Comparison of ENCODE assay signal across 7 mouse cellular contexts in genomic region chr12:112897522-112898212, GRCm38 (mm10). TPM values are rescaled to one million over a fixed set of nuclear protein-coding genes. Genes with fewer than 3 reads are reported as not detected.
DNase-seq lines count a peak whose midpoint lies in the region; ATAC-seq and TF ChIP-seq lines count a peak whose summit lies in the region.

No protein-coding gene starts in this region.

- 33% methylated on average over 16 of the region's 16 CpGs for WGBS in embryonic facial prominence, embryonic 12.5 days
- 40% methylated on average over 16 of the region's 16 CpGs for WGBS in hindbrain, embryonic 11.5 days
- WGBS in liver, embryonic 11.5 days: 22% methylated on average over 16 of the region's 16 CpGs
- 14% methylated on average over 16 of the region's 16 CpGs for WGBS in thymus, adult 2 months

- no peak overlapping the region for H3K9ac ChIP-seq in embryonic facial prominence, embryonic 12.5 days
- no peak overlapping the region for H3K9ac ChIP-seq in hindbrain, embryonic 11.5 days (ENCODE audit: low read depth, low read length)
- H3K9ac ChIP-seq in liver, embryonic 11.5 days (ENCODE audit: low read depth, low read length): no peak overlapping the region

- H3K4me3 ChIP-seq in embryonic facial prominence, embryonic 12.5 days: no peak overlapping the region
- no peak overlapping the region for H3K4me3 ChIP-seq in hindbrain, embryonic 11.5 days (ENCODE audit: low read depth, low read length)
- H3K4me3 ChIP-seq in liver, embryonic 11.5 days (ENCODE audit: low read depth, low read length): no peak overlapping the region
- no peak overlapping the region for H3K4me3 ChIP-seq in thymus, adult 2 months (ENCODE audit: control insufficient read depth, insufficient read depth, low read length)

- H3K27ac ChIP-seq in embryonic facial prominence, embryonic 12.5 days: no peak overlapping the region
- H3K27ac ChIP-seq in hindbrain, embryonic 11.5 days (ENCODE audit: low read depth, low read length): peak overlapping the region; percentile 11; the same call in 1 of the 2 replicates
- H3K27ac ChIP-seq in liver, embryonic 11.5 days (ENCODE audit: low read depth, low read length): no peak overlapping the region
- H3K27ac ChIP-seq in thymus, adult 2 months (ENCODE audit: control insufficient read depth, insufficient read depth, low read length): no peak overlapping the region

- TF ChIP-seq CTCF in thymus, adult 2 months (IDR thresholded peaks at IDR 0.05; ENCODE audit: borderline replicate concordance, control insufficient read depth, extremely low read depth, insufficient read depth, low read length, poor library complexity): no peak

- TF ChIP-seq POLR2A in thymus, adult 2 months (IDR thresholded peaks at IDR 0.05; ENCODE audit: control insufficient read depth, extremely low read depth, insufficient read depth, low read length, poor library complexity): no peak

- ATAC-seq in embryonic facial prominence, embryonic 12.5 days (ENCODE audit: insufficient number of reproducible peaks, insufficient read depth, low FRiP score, low TSS enrichment): peak; percentile 70; the same call in 1 of the 2 replicates
- ATAC-seq in hindbrain, embryonic 11.5 days (ENCODE audit: low FRiP score): peak; percentile 83
- ATAC-seq in liver, embryonic 11.5 days (replicated peaks; ENCODE audit: low FRiP score): peak; percentile 41; the same call in 1 of the 2 replicates
- ATAC-seq in monocyte, adult 5-6 weeks (replicated peaks; ENCODE audit: insufficient number of reproducible peaks, low FRiP score, low TSS enrichment, poor library complexity, severe bottlenecking): peak; percentile 82

- peaks cover 4% of the 10 kb centered on the region; the same call in 1 of the 2 replicates for H3K4me1 ChIP-seq in embryonic facial prominence, embryonic 12.5 days
- 0 out of 2 replicates have a peak, but pooled peaks cover 2% of the 10 kb centered on the region for H3K4me1 ChIP-seq in hindbrain, embryonic 11.5 days (replicated peaks; ENCODE audit: control insufficient read depth, insufficient read depth, low read length)
- peaks cover 7% of the 10 kb centered on the region for H3K4me1 ChIP-seq in liver, embryonic 11.5 days (replicated peaks; ENCODE audit: control insufficient read depth, insufficient read depth, low read length)
- H3K4me1 ChIP-seq in thymus, adult 2 months (replicated peaks; ENCODE audit: control insufficient read depth, insufficient read depth, low read length): 0 out of 2 replicates have a peak, but pooled peaks cover 8% of the 10 kb centered on the region

- peak; percentile 68 for DNase-seq in adrenal gland, postnatal 14 days
- peak; percentile 60 for DNase-seq in hindbrain, embryonic 11.5 days (ENCODE audit: low spot score)
- no peak for DNase-seq in liver, embryonic 11.5 days (ENCODE audit: low spot score)
- no peak for DNase-seq in thymus, adult 2 months
- DNase-seq in ovary, adult 18-20 months (ENCODE audit: low spot score): no peak

- peak overlapping the region; percentile 10 for H3K4me2 ChIP-seq in embryonic facial prominence, embryonic 12.5 days (replicated peaks)
- 0 out of 2 replicates have a peak overlapping the region, but pooled peaks have one; percentile 9 for H3K4me2 ChIP-seq in hindbrain, embryonic 11.5 days (replicated peaks; ENCODE audit: low read depth, low read length)
- 0 out of 2 replicates have a peak overlapping the region, but pooled peaks have one; percentile 7 for H3K4me2 ChIP-seq in liver, embryonic 11.5 days

- H3K36me3 ChIP-seq in embryonic facial prominence, embryonic 12.5 days: no peaks in the 10 kb centered on the region
- H3K36me3 ChIP-seq in hindbrain, embryonic 11.5 days (ENCODE audit: control insufficient read depth, insufficient read depth, low read length): no peaks in the 10 kb centered on the region
- no peaks in the 10 kb centered on the region for H3K36me3 ChIP-seq in liver, embryonic 11.5 days (ENCODE audit: control insufficient read depth, insufficient read depth, low read length)
- H3K36me3 ChIP-seq in thymus, adult 2 months (ENCODE audit: control insufficient read depth, insufficient read depth, low read length): no peaks in the 10 kb centered on the region

- no peaks in the 10 kb centered on the region for H3K9me3 ChIP-seq in embryonic facial prominence, embryonic 12.5 days
- H3K9me3 ChIP-seq in hindbrain, embryonic 11.5 days (ENCODE audit: control insufficient read depth, low read length): no peaks in the 10 kb centered on the region
- H3K9me3 ChIP-seq in liver, embryonic 11.5 days (ENCODE audit: control insufficient read depth, low read length): no peaks in the 10 kb centered on the region

- H3K27me3 ChIP-seq in embryonic facial prominence, embryonic 12.5 days: no peaks in the 10 kb centered on the region
- H3K27me3 ChIP-seq in hindbrain, embryonic 11.5 days (ENCODE audit: control insufficient read depth, insufficient read depth, low read length): no peaks in the 10 kb centered on the region
- H3K27me3 ChIP-seq in liver, embryonic 11.5 days (replicated peaks; ENCODE audit: control insufficient read depth, insufficient read depth, low read length): peaks cover 11% of the 10 kb centered on the region; the same call in 1 of the 2 replicates
- H3K27me3 ChIP-seq in thymus, adult 2 months (ENCODE audit: control insufficient read depth, insufficient read depth, low read length): no peaks in the 10 kb centered on the region

RNA-seq across cellular contexts. Expression of gene Gpr132, which starts 29.6 kb away (rescaled TPM):
- 0.30 and 3.4 TPM in 2 replicates for total RNA-seq in adrenal gland, postnatal 14 days (2021)
- polyA plus RNA-seq in embryonic facial prominence, embryonic 12.5 days (2016; fragmentation: Nextera tagmentation; extraction: Ambion mirVana): 0.23 TPM in 1 of 2 replicates, not detected in the other
- not detected in 2 replicates for polyA plus RNA-seq in hindbrain, embryonic 11.5 days (2014; fragmentation: Nextera tagmentation; extraction: Ambion mirVana)
- polyA plus RNA-seq in liver, embryonic 11.5 days (2014; fragmentation: Nextera tagmentation; extraction: Ambion mirVana): 0.53 and 0.62 TPM in 2 replicates
- 61.4 to 99.5 TPM (median 74.8 TPM) in 3 replicates for total RNA-seq in monocyte, adult 5-6 weeks (2017)
- 256 and 265 TPM in 2 replicates for polyA plus RNA-seq in thymus, adult 2 months (2012; rRNA removed)

RNA-seq across cellular contexts. Expression of gene Jag2, which starts 31.9 kb away (rescaled TPM):
- total RNA-seq in adrenal gland, postnatal 14 days (2021): 18.6 and 20.8 TPM in 2 replicates
- polyA plus RNA-seq in embryonic facial prominence, embryonic 12.5 days (2016; fragmentation: Nextera tagmentation; extraction: Ambion mirVana): 7.9 and 8.8 TPM in 2 replicates
- 4.2 and 4.7 TPM in 2 replicates for polyA plus RNA-seq in hindbrain, embryonic 11.5 days (2014; fragmentation: Nextera tagmentation; extraction: Ambion mirVana)
- 0.39 and 1.4 TPM in 2 replicates for polyA plus RNA-seq in liver, embryonic 11.5 days (2014; fragmentation: Nextera tagmentation; extraction: Ambion mirVana)
- total RNA-seq in monocyte, adult 5-6 weeks (2017): 0.11 to 3.6 TPM (median 3.4 TPM) in 3 replicates
- polyA plus RNA-seq in thymus, adult 2 months (2012; rRNA removed): 58.7 and 61.5 TPM in 2 replicates

RNA-seq across cellular contexts. Expression of gene Nudt14, which starts 44.3 kb away (rescaled TPM):
- total RNA-seq in adrenal gland, postnatal 14 days (2021): 32.5 and 35.7 TPM in 2 replicates
- 83.0 and 87.2 TPM in 2 replicates for polyA plus RNA-seq in embryonic facial prominence, embryonic 12.5 days (2016; fragmentation: Nextera tagmentation; extraction: Ambion mirVana)
- polyA plus RNA-seq in hindbrain, embryonic 11.5 days (2014; fragmentation: Nextera tagmentation; extraction: Ambion mirVana): 57.3 and 69.9 TPM in 2 replicates
- polyA plus RNA-seq in liver, embryonic 11.5 days (2014; fragmentation: Nextera tagmentation; extraction: Ambion mirVana): 38.4 and 43.2 TPM in 2 replicates
- 6.5 to 9.3 TPM (median 7.9 TPM) in 3 replicates for total RNA-seq in monocyte, adult 5-6 weeks (2017)
- polyA plus RNA-seq in thymus, adult 2 months (2012; rRNA removed): 58.8 and 59.6 TPM in 2 replicates

Comparison
In these comparisons a context has a peak if more than half of its experiments do, and no peak if none do; other contexts are left out.
1. DNase-seq: peak in adrenal gland, postnatal 14 days (single experiment) and hindbrain, embryonic 11.5 days (single experiment); none in liver, embryonic 11.5 days (single experiment), thymus, adult 2 months (single experiment) and ovary, adult 18-20 months (single experiment).
2. RNA of gene Gpr132, which starts 29.6 kb away (polyA plus RNA-seq): 256 to 265 TPM in thymus, adult 2 months; 0.53 to 0.62 TPM in liver, embryonic 11.5 days, 0.23 TPM in embryonic facial prominence, embryonic 12.5 days and not detected in hindbrain, embryonic 11.5 days; every median in the first group is over 100 times any median in the second.
3. Peak in every context shown above with its lines, with median percentiles within 50 percentile points of each other: ATAC-seq and H3K4me2 ChIP-seq.